Mouse (Mus musculus) retina, postnatal 7 days (tissue): ENCODE data around the gene Cnksr3.

Experiments used
- DNase-seq: peaks from one replicate; pipeline ENCODE4 v3.0.0-alpha.2; 2012; ENCODE audit warnings: low read depth, low spot score

Gene Cnksr3

GRCm38 (mm10) chr10:7077971-7078370 is 134.1 kb downstream of the Cnksr3 start:
- DNase-seq, result no peak

GRCm38 (mm10) chr10:7077389-7077808 is 134.6 kb downstream of the Cnksr3 start:
- DNase-seq, result no peak

- no peak for DNase-seq
These were observed 135.3 kb downstream of the Cnksr3 start for GRCm38 (mm10) chr10:7076662-7077211.

- DNase-seq, result peak; percentile 6
These were observed 135.8 kb downstream of the Cnksr3 start for GRCm38 (mm10) chr10:7076201-7076600.

- no peak for DNase-seq
These were observed 136.4 kb downstream of the Cnksr3 start for GRCm38 (mm10) chr10:7075661-7076060.

GRCm38 (mm10) chr10:7074231-7074630 is 137.8 kb downstream of the Cnksr3 start:
- DNase-seq, result no peak

GRCm38 (mm10) chr10:7070924-7071323 is 141.1 kb downstream of the Cnksr3 start:
- DNase-seq, result no peak

GRCm38 (mm10) chr10:7070100-7070835 is 141.8 kb downstream of the Cnksr3 start:
- peak; percentile 6 for DNase-seq

GRCm38 (mm10) chr10:7069090-7069489 is 142.9 kb downstream of the Cnksr3 start:
- no peak for DNase-seq
